Mouse (Mus musculus) kidney, adult 2 months (tissue): Measurements from ENCODE around the gene Ehd1. TPM values are rescaled to one million over a fixed set of nuclear protein-coding genes. Genes with fewer than 3 reads are reported as not detected.

ENCODE experiments used
- DNase-seq: peaks from one replicate; pipeline ENCODE4 v3.0.0; 2021
- H3K27ac ChIP-seq: fragments of 200-500 bp; 2 replicates; pipeline ENCODE4 v1.5.1; 2012; ENCODE audit warnings: low read depth, low read length, control low read depth, inconsistent platforms; ENCODE audit not compliant: insufficient read depth
- H3K27me3 ChIP-seq: fragments of 200-500 bp; replicated peaks from 2 replicates; pipeline ENCODE4 v1.6.1; 2012; ENCODE audit warnings: mild to moderate bottlenecking, moderate library complexity, low read length, inconsistent platforms; ENCODE audit not compliant: control insufficient read depth, insufficient read depth
- H3K36me3 ChIP-seq: fragments of 200-500 bp; 2 replicates; pipeline ENCODE4 v1.6.1; 2012; ENCODE audit warnings: mild to moderate bottlenecking, moderate library complexity, low read length, inconsistent platforms; ENCODE audit not compliant: control insufficient read depth, insufficient read depth
- H3K4me1 ChIP-seq: fragments of 200-500 bp; 2 replicates; pipeline ENCODE4 v1.6.1; 2011; ENCODE audit warnings: low read length; ENCODE audit not compliant: control insufficient read depth, insufficient read depth
- H3K4me3 ChIP-seq: fragments of 200-500 bp; 2 replicates; pipeline ENCODE4 v1.5.1; 2011; ENCODE audit warnings: mild to moderate bottlenecking, low read depth, low read length, control low read depth; ENCODE audit not compliant: insufficient read depth
- CTCF ChIP-seq: fragments of 200-500 bp; conservative IDR thresholded peaks from 2 replicates; pipeline ENCODE4 v1.5.1; 2011; ENCODE audit warnings: low read depth, mild to moderate bottlenecking, control low read depth, low read length, moderate library complexity, mixed read lengths; ENCODE audit not compliant: insufficient read depth, insufficient read length
- POLR2A ChIP-seq: fragments of 200-500 bp; IDR thresholded peaks from one replicate; pipeline ENCODE4 v1.6.1; 2011; ENCODE audit warnings: low read depth, low read length, control low read depth
- WGBS: fragments of 180-500 bp; shearing (Covaris S2); methylation state at CpG from one replicate; pipeline ENCODE4 v1.1.7; 2018; 5-methylcytosine and 5-hydroxymethylcytosine counted together
- polyA plus RNA-seq: library from polyadenylated mRNA; depleted of rRNA; stranded (reverse); fragments of >200 nt; gene quantifications from 2 replicates; pipeline ENCODE4 v1.2.3, GENCODE M21; 2012

Ehd1 gene
- polyA plus RNA-seq, 1 experiment, result 224 TPM

DNA sequence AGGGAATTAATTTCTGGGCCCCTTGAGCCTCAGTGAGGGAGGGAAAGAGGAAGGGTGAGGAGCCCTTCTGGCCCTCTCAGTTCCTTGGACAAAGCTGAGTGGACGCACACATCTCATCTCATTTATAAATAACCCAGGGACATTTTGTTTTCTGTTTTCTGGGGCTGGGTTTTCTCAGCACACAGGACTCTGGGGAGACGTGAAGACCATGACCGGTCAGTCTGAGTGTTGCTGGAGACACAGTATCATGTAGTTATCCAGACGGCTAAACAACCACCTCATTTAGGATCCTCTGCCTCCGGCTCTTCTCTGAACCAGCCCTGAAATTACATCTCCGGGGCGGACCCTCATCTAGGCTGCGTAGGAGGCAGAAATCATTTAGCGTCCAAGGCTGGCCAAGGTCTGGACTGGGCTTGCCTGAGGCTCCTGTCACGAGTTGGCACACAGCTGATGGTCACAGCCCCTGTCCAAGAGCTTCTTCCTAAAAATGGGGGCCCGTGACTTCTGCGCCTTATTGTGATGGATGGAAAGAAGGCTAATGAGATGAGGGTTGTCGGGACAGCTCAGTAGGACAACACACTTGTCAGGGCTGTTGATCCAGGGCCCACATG lies 2.4 kb upstream of the Ehd1 start:
- Histone ChIP-seq H3K36me3 (no peaks in the 10 kb centered on the region), H3K27me3 (no peaks in the 10 kb centered on the region), H3K4me1 (peaks cover 42% of the 10 kb centered on the region), H3K4me3 (no peak overlapping the region), H3K27ac (peak overlapping the region; percentile 5; the same call in 1 of the 2 replicates)
- TF ChIP-seq POLR2A, result no peak
- no peak for TF ChIP-seq CTCF
- no peak for DNase-seq
- 78% methylated on average over 13 of the region's 13 CpGs for WGBS

- Histone ChIP-seq H3K36me3 (no peaks in the 10 kb centered on the region), H3K27ac (peak overlapping the region; percentile 53), H3K4me3 (peak overlapping the region; percentile 51), H3K4me1 (peaks cover 50% of the 10 kb centered on the region), H3K27me3 (no peaks in the 10 kb centered on the region)
- TF ChIP-seq POLR2A (no peak), CTCF (no peak)
- peak; percentile 48 for DNase-seq
- WGBS, result 6% methylated on average over 15 of the region's 15 CpGs
These were observed 660 bp upstream of the Ehd1 start for GRCm38 (mm10) chr19:6275740-6276389.

DNA sequence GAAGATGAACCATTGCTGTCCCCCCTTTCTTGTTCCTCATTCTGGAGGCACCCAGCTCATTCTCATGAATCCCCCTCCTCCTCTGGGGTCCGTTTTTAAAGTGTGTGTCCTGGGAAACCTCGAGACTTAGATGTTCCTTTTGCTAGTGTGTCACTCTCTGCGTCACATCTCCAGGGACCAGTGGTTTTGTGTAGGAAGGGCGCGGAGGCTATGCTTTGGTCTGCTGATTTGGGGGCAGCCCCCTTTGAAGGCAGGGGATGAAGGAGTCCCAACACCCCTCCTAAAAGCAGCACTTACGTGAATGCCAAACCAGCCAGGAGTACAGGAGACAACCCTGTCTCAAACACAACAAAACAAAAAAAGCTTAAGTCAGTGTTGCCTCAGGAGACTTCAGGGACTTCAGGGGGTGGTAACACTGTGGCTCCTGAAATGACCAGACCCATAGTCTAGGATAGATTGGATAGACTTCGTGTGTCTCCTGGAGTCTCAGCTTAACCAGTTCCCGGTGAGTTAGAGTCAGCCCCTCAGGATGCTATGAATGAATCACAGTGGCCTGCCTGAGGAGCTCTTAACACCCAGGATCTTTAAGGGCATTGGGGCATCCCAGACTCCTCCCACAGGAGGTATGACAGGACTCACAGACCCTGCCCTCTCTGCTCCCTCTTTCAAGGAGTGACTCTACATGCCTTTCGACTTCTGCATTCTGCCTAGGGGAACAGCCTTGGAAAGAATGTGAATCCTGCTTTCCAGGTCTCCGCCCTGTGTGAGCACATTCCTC lies 1.3 kb downstream of the Ehd1 start:
- DNase-seq, result peak; percentile 95
- peak overlapping the region; percentile 90 for H3K4me3 ChIP-seq
- H3K27ac ChIP-seq, result peak overlapping the region; percentile 73
- H3K36me3 ChIP-seq, result no peaks in the 10 kb centered on the region; the same call in 1 of the 2 replicates
- no peaks in the 10 kb centered on the region for H3K27me3 ChIP-seq
- no peak for TF ChIP-seq CTCF
- peak; percentile 50 for TF ChIP-seq POLR2A
- 3% methylated on average over 10 of the region's 10 CpGs for WGBS
- H3K4me1 ChIP-seq, result peaks cover 46% of the 10 kb centered on the region

DNA sequence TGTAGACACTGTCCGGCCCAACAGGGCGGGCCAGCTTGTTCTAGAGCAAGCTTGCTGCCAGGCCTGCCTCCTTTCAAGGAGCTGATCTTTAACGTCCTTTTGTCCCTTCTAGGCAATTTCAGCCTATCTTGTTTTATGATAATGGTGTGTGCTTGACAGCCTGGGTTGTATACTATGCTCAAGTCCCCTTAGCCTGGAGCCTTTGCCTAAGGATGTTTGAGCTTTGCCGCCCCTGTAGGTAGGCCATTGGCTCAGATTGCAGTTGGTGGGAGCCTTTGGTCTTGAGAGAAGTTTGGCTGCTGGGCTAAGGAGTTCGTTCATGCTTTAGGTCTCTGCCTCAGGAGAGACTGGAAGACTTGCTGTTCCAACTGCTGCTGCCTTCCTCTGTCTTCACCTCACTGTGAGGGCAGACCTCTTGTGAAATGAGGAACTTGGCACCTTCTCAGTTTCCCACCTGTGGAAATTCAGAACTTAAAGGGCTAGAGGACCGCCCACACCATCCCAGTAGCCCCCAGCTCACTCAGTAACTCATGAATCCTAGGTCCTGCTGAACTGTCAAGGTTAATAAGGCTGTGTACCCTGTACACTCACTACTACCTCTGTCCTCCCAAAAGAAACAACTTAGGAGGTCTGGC lies 2.0 kb downstream of the Ehd1 start:
- Histone ChIP-seq H3K4me3 (peak overlapping the region; percentile 90), H3K36me3 (no peaks in the 10 kb centered on the region; the same call in 1 of the 2 replicates), H3K27me3 (no peaks in the 10 kb centered on the region), H3K27ac (peak overlapping the region; percentile 69), H3K4me1 (peaks cover 46% of the 10 kb centered on the region)
- TF ChIP-seq POLR2A (no peak), CTCF (no peak)
- WGBS, result 11% methylated on average over 6 of the region's 6 CpGs
- DNase-seq, result no peak

GRCm38 (mm10) chr19:6279481-6280144 lies 3.1 kb downstream of the Ehd1 start:
- peak overlapping the region; percentile 69; the same call in 1 of the 2 replicates for H3K27ac ChIP-seq
- no peak for DNase-seq
- peaks cover 46% of the 10 kb centered on the region for H3K4me1 ChIP-seq
- TF ChIP-seq POLR2A (no peak), CTCF (no peak)
- 68% methylated on average over 6 of the region's 6 CpGs for WGBS
- H3K4me3 ChIP-seq, result no peak overlapping the region
- no peaks in the 10 kb centered on the region; the same call in 1 of the 2 replicates for H3K36me3 ChIP-seq
- H3K27me3 ChIP-seq, result no peaks in the 10 kb centered on the region

DNA sequence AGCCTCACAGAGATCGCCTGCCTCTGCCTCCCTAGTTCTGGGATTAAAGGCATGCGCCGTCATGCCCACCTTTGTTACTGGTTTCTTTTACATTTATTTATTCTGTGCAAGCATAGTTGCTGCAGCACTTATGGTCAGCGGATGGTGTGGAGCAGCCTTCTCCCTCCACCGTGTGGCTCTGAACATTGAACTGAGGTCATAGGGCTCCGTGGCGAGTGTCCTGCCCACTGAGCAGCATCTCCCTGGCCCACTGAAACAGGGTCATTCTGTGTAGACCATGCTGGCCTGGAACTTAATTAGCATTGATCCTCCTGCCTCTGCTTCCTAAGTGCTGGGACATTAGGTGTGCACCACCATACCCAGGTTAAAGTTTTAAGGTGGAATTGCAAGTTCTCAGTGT lies 4.0 kb downstream of the Ehd1 start:
- WGBS, result 58% methylated on average over 7 of the region's 7 CpGs
- H3K4me1 ChIP-seq, result peaks cover 46% of the 10 kb centered on the region
- no peak overlapping the region for H3K4me3 ChIP-seq
- peak overlapping the region; percentile 26; the same call in 1 of the 2 replicates for H3K27ac ChIP-seq
- peak; percentile 79 for DNase-seq
- no peaks in the 10 kb centered on the region for H3K27me3 ChIP-seq
- no peaks in the 10 kb centered on the region; the same call in 1 of the 2 replicates for H3K36me3 ChIP-seq
- TF ChIP-seq CTCF (no peak), POLR2A (no peak)
